16 mouse cellular contexts compared by ENCODE assay signal in the genomic region with DNA sequence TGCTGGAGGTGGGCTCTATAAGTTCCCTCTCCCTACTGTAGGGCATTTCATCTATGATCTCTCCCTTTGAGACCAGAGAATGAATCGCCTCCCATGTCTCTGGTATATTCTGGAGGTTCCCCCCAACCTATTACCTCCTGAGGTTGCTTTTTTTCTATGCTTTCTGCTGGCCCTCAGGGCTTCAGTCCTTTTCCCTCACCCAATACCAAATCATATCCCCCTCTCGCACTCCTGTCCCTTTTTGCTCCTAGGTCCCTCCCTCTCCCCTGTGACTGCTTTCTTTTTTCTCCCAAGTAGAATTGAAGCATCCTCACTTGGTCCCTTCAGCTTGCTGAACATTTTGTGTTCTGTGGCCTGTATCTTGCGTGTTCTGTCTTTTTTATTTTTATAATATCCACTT.
"Had no signal": no experiment of that assay in that cellular context is flagged by ENCODE, and none has a peak within 500 bp of the region (broad histone marks: within the 10 kb centered on the region; RNA-seq: fewer than 3 reads in every experiment).

No protein-coding gene starts in this region.

- H3K27ac ChIP-seq: neural tube, embryonic 13.5 days; neural tube, embryonic 15.5 days; stomach, embryonic 15.5 days; stomach, postnatal 0 days had no signal

- H3K36me3 ChIP-seq: neural tube, embryonic 13.5 days; neural tube, embryonic 15.5 days; stomach, embryonic 15.5 days had no signal

- H3K27me3 ChIP-seq: neural tube, embryonic 13.5 days; neural tube, embryonic 15.5 days; stomach, embryonic 15.5 days had no signal

- H3K4me2 ChIP-seq: neural tube, embryonic 13.5 days; neural tube, embryonic 15.5 days; stomach, embryonic 15.5 days had no signal

- DNase-seq: retina, postnatal 1 day; right cerebral cortex, adult 18-20 months; right cerebral cortex, postnatal 14 days; right cerebral cortex, postnatal 25 days; right cerebral cortex, postnatal 4 days; spleen, adult 18-20 months; thymus, adult 18-20 months; thymus, adult 2 months; thymus, postnatal 14 days; thymus, postnatal 25 days; thymus, postnatal 36 days; thymus, postnatal 4 days had no signal

- H3K4me1 ChIP-seq: neural tube, embryonic 13.5 days; neural tube, embryonic 15.5 days; stomach, embryonic 15.5 days had no signal

- H3K9ac ChIP-seq: neural tube, embryonic 13.5 days; neural tube, embryonic 15.5 days; stomach, embryonic 15.5 days had no signal

- H3K4me3 ChIP-seq: neural tube, embryonic 13.5 days; neural tube, embryonic 15.5 days; stomach, embryonic 15.5 days had no signal

- H3K9me3 ChIP-seq: neural tube, embryonic 13.5 days; neural tube, embryonic 15.5 days; stomach, embryonic 15.5 days had no signal
